Mouse (Mus musculus) neural tube, embryonic 12.5 days (tissue): ENCODE measurements around the gene Mrvi1. TPM values are rescaled to one million over a fixed set of nuclear protein-coding genes. Genes with fewer than 3 reads are reported as not detected.

ENCODE experiments used
- ATAC-seq: fragments of 200-750 bp; cut with Nextera tagmentation; 2 replicates; pipeline ENCODE4 v1.8.0; 2017; ENCODE audit warnings: low read depth, mild to moderate bottlenecking, moderate TSS enrichment, moderate library complexity; ENCODE audit not compliant: low FRiP score
- H3K27ac ChIP-seq: fragments of 300-500 bp; sonication (generic); 2 replicates; pipeline ENCODE4 v1.5.1; 2016
- H3K27me3 ChIP-seq: fragments of 300-500 bp; sonication (generic); replicated peaks from 2 replicates; pipeline ENCODE4 v1.6.1; 2016; ENCODE audit warnings: mild to moderate bottlenecking
- H3K36me3 ChIP-seq: fragments of 300-500 bp; sonication (generic); 2 replicates; pipeline ENCODE4 v1.6.1; 2016; ENCODE audit warnings: mild to moderate bottlenecking
- H3K4me1 ChIP-seq: fragments of 300-500 bp; sonication (generic); 2 replicates; pipeline ENCODE4 v1.6.1; 2016
- H3K4me2 ChIP-seq: fragments of 300-500 bp; sonication (generic); replicated peaks from 2 replicates; pipeline ENCODE4 v1.6.1; 2016; ENCODE audit warnings: mild to moderate bottlenecking
- H3K4me3 ChIP-seq: fragments of 300-500 bp; sonication (generic); 2 replicates; pipeline ENCODE4 v1.5.1; 2016
- H3K9ac ChIP-seq: fragments of 300-500 bp; sonication (generic); 2 replicates; pipeline ENCODE4 v1.6.1; 2016; ENCODE audit warnings: mild to moderate bottlenecking
- H3K9me3 ChIP-seq: fragments of 300-500 bp; sonication (generic); 2 replicates; pipeline ENCODE4 v1.6.1; 2016; ENCODE audit warnings: mild to moderate bottlenecking
- WGBS: fragments of 180-500 bp; shearing (Covaris S2); methylation state at CpG from one replicate; pipeline ENCODE4 v1.1.7; 2016; 5-methylcytosine and 5-hydroxymethylcytosine counted together
- polyA plus RNA-seq: library from polyadenylated mRNA; unstranded; fragments of >200 nt; fragmentation: Nextera tagmentation; extraction: Ambion mirVana; gene quantifications from 2 replicates; pipeline ENCODE4 v1.2.1, GENCODE M21; 2016

Mrvi1 gene
- polyA plus RNA-seq, 1 experiment from 2014 or later: 3.1 TPM

- H3K9me3 ChIP-seq: no peaks in the 10 kb centered on the region
- ATAC-seq: no peak
- H3K27ac ChIP-seq: no peak overlapping the region
- H3K4me2 ChIP-seq: no peak overlapping the region
- no peaks in the 10 kb centered on the region for H3K27me3 ChIP-seq
- WGBS: 89% methylated on average over 15 of the region's 15 CpGs
- H3K4me1 ChIP-seq: no peaks in the 10 kb centered on the region
- no peak overlapping the region for H3K4me3 ChIP-seq
- H3K36me3 ChIP-seq: no peaks in the 10 kb centered on the region
- H3K9ac ChIP-seq: no peak overlapping the region
Measured at GRCm38 (mm10) chr7:110998887-110999827, 16.9 kb upstream of the Mrvi1 start.

- no peak overlapping the region for H3K27ac ChIP-seq
- H3K4me2 ChIP-seq: no peak overlapping the region
- no peak overlapping the region for H3K9ac ChIP-seq
- WGBS: 60% methylated on average over 4 of the region's 4 CpGs
- no peak for ATAC-seq
- H3K9me3 ChIP-seq: no peaks in the 10 kb centered on the region
- H3K27me3 ChIP-seq: no peaks in the 10 kb centered on the region
- H3K36me3 ChIP-seq: no peaks in the 10 kb centered on the region
- peaks cover 9% of the 10 kb centered on the region for H3K4me1 ChIP-seq
- no peak overlapping the region for H3K4me3 ChIP-seq
Measured at GRCm38 (mm10) chr7:110991221-110991494, 8.9 kb upstream of the Mrvi1 start.

- H3K27me3 ChIP-seq: no peaks in the 10 kb centered on the region
- H3K36me3 ChIP-seq: no peaks in the 10 kb centered on the region
- no peaks in the 10 kb centered on the region for H3K9me3 ChIP-seq
- no peak for ATAC-seq
- peaks cover 14% of the 10 kb centered on the region for H3K4me1 ChIP-seq
- no peak overlapping the region for H3K4me2 ChIP-seq
- 75% methylated on average over 5 of the region's 5 CpGs for WGBS
- no peak overlapping the region for H3K4me3 ChIP-seq
- no peak overlapping the region for H3K27ac ChIP-seq
- no peak overlapping the region for H3K9ac ChIP-seq
Measured at GRCm38 (mm10) chr7:110990356-110991220, 8.3 kb upstream of the Mrvi1 start.

GRCm38 (mm10) chr7:110989286-110989879 is 7.1 kb upstream of the Mrvi1 start:
- H3K27ac ChIP-seq: no peak overlapping the region
- ATAC-seq: no peak
- WGBS: 42% methylated on average over 5 of the region's 5 CpGs

GRCm38 (mm10) chr7:110988081-110988480 is 5.8 kb upstream of the Mrvi1 start:
- Histone ChIP-seq H3K27ac (no peak overlapping the region), H3K4me3 (no peak overlapping the region), H3K4me1 (peaks cover 16% of the 10 kb centered on the region), H3K36me3 (no peaks in the 10 kb centered on the region), H3K9me3 (no peaks in the 10 kb centered on the region), H3K27me3 (no peaks in the 10 kb centered on the region), H3K9ac (no peak overlapping the region), H3K4me2 (no peak overlapping the region)
- 89% methylated on average over 3 of the region's 3 CpGs for WGBS
- ATAC-seq: no peak

More at GRCm38 (mm10) chr7:110989286-110989879, 7.1 kb upstream of the Mrvi1 start:
- no peak overlapping the region for H3K4me2 ChIP-seq
- peaks cover 16% of the 10 kb centered on the region for H3K4me1 ChIP-seq
- H3K27me3 ChIP-seq: no peaks in the 10 kb centered on the region
- no peak overlapping the region for H3K9ac ChIP-seq
- H3K4me3 ChIP-seq: no peak overlapping the region
- H3K36me3 ChIP-seq: no peaks in the 10 kb centered on the region
- no peaks in the 10 kb centered on the region for H3K9me3 ChIP-seq

GRCm38 (mm10) chr7:110985581-110986265 is 3.5 kb upstream of the Mrvi1 start:
- WGBS: 53% methylated on average over 7 of the region's 7 CpGs
- H3K9me3 ChIP-seq: no peaks in the 10 kb centered on the region
- ATAC-seq: no peak

GRCm38 (mm10) chr7:110983621-110984020 is 1.4 kb upstream of the Mrvi1 start:
- Histone ChIP-seq H3K4me2 (no peak overlapping the region), H3K27ac (no peak overlapping the region), H3K9ac (no peak overlapping the region), H3K4me1 (peaks cover 21% of the 10 kb centered on the region; the same call in 1 of the 2 replicates), H3K9me3 (no peaks in the 10 kb centered on the region), H3K4me3 (no peak overlapping the region), H3K27me3 (no peaks in the 10 kb centered on the region), H3K36me3 (no peaks in the 10 kb centered on the region)
- no peak for ATAC-seq
- 62% methylated on average over 5 of the region's 5 CpGs for WGBS

More at GRCm38 (mm10) chr7:110985581-110986265, 3.5 kb upstream of the Mrvi1 start:
- Histone ChIP-seq H3K27ac (no peak overlapping the region), H3K4me3 (no peak overlapping the region), H3K9ac (no peak overlapping the region), H3K4me1 (peaks cover 23% of the 10 kb centered on the region), H3K4me2 (no peak overlapping the region), H3K27me3 (no peaks in the 10 kb centered on the region), H3K36me3 (no peaks in the 10 kb centered on the region)

GRCm38 (mm10) chr7:110982764-110983163 is 503 bp upstream of the Mrvi1 start:
- no peaks in the 10 kb centered on the region for H3K36me3 ChIP-seq
- no peak overlapping the region for H3K4me2 ChIP-seq
- no peak overlapping the region for H3K4me3 ChIP-seq
- no peak for ATAC-seq
- no peak overlapping the region for H3K9ac ChIP-seq
- H3K4me1 ChIP-seq: peaks cover 21% of the 10 kb centered on the region; the same call in 1 of the 2 replicates
- no peaks in the 10 kb centered on the region for H3K27me3 ChIP-seq
- no peaks in the 10 kb centered on the region for H3K9me3 ChIP-seq
- no peak overlapping the region for H3K27ac ChIP-seq
- 64% methylated on average over 4 of the region's 4 CpGs for WGBS

GRCm38 (mm10) chr7:110981036-110981435 is 1.2 kb downstream of the Mrvi1 start:
- H3K4me2 ChIP-seq: no peak overlapping the region
- H3K27me3 ChIP-seq: no peaks in the 10 kb centered on the region
- no peak for ATAC-seq
- no peaks in the 10 kb centered on the region for H3K36me3 ChIP-seq
- H3K4me3 ChIP-seq: no peak overlapping the region
- no peaks in the 10 kb centered on the region for H3K9me3 ChIP-seq
- H3K4me1 ChIP-seq: peaks cover 19% of the 10 kb centered on the region; the same call in 1 of the 2 replicates
- no peak overlapping the region for H3K27ac ChIP-seq
- no peak overlapping the region for H3K9ac ChIP-seq
- WGBS: 61% methylated on average over 8 of the region's 8 CpGs

- no peak overlapping the region for H3K4me2 ChIP-seq
Measured at GRCm38 (mm10) chr7:110977699-110978392, 4.4 kb downstream of the Mrvi1 start.

GRCm38 (mm10) chr7:110973450-110973849 is 8.8 kb downstream of the Mrvi1 start:
- Histone ChIP-seq H3K9ac (no peak overlapping the region), H3K27ac (no peak overlapping the region), H3K36me3 (no peaks in the 10 kb centered on the region), H3K9me3 (no peaks in the 10 kb centered on the region), H3K4me3 (no peak overlapping the region), H3K4me1 (no peaks in the 10 kb centered on the region), H3K27me3 (no peaks in the 10 kb centered on the region), H3K4me2 (no peak overlapping the region)
- ATAC-seq: no peak
- WGBS: 82% methylated on average over 4 of the region's 4 CpGs

More at GRCm38 (mm10) chr7:110977699-110978392, 4.4 kb downstream of the Mrvi1 start:
- Histone ChIP-seq H3K27me3 (no peaks in the 10 kb centered on the region), H3K36me3 (no peaks in the 10 kb centered on the region), H3K9ac (no peak overlapping the region), H3K4me3 (no peak overlapping the region), H3K27ac (no peak overlapping the region), H3K4me1 (peaks cover 13% of the 10 kb centered on the region; the same call in 1 of the 2 replicates), H3K9me3 (no peaks in the 10 kb centered on the region)
- no peak for ATAC-seq
- WGBS: 90% methylated on average over 7 of the region's 7 CpGs
